Mouse (Mus musculus) embryonic fibroblast, embryonic 13.5 days (primary cell): ENCODE measurements at regions not wholly inside any gene's neighbourhood (a gene's known extent, or its start where the extent isn't known, plus 50 kb on each side); places are given as distances from the start of the nearest gene placed in this dataset.

Experiments used
- CTCF ChIP-seq: IDR thresholded peaks from 2 replicates; pipeline ENCODE4 v1.5.1; 2011; ENCODE audit warnings: mild to moderate bottlenecking, control low read depth, low read length, moderate library complexity, borderline replicate concordance; ENCODE audit not compliant: insufficient read depth
- POLR2A ChIP-seq: IDR thresholded peaks from 2 replicates; pipeline ENCODE4 v1.6.1; 2011; ENCODE audit warnings: low read depth, mild to moderate bottlenecking, control low read depth, low read length, moderate library complexity

DNA sequence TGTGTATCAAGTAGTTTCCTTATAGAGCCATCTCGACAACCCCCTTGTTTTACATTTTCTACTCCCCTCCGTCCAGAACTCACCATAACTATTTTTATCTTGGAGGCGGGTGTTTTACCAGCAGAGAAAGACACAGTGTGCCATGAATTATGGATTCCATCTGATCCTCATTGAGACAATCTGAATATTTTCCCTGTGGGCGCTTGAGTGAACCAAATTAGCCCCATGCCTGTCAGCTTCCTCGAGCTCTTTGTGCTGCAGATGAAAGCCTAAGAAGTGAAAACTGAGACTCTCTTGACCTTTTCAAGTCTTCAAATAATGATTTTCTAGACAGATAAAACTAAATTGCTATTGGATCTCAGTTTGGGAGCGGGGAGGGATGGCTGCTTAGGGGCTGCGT is 134.0 kb upstream of the Ddx18 start:
- TF ChIP-seq CTCF (no peak), POLR2A (no peak)
